Mouse (Mus musculus) adrenal gland, adult 8-10 months (tissue): ENCODE measurements around the gene Ifnl2. TPM values are rescaled to one million over a fixed set of nuclear protein-coding genes. Genes with fewer than 3 reads are reported as not detected.
"Not testable (repeated sequence)": the region's sequence is repeated elsewhere in the genome, so short reads cannot be mapped to it uniquely, and the experiment has no call there.

ENCODE experiments used
- DNase-seq: peaks from one replicate; pipeline ENCODE4 v3.0.0; 2022
- total RNA-seq, 4 experiments: library from RNA; stranded (reverse); gene quantifications; 2 replicates each; pipeline ENCODE4 v1.2.4; 2022

Gene Ifnl2
- under 1 TPM in 1 of 4 experiments, not detected in 3; 0.46 TPM for total RNA-seq

DNA sequence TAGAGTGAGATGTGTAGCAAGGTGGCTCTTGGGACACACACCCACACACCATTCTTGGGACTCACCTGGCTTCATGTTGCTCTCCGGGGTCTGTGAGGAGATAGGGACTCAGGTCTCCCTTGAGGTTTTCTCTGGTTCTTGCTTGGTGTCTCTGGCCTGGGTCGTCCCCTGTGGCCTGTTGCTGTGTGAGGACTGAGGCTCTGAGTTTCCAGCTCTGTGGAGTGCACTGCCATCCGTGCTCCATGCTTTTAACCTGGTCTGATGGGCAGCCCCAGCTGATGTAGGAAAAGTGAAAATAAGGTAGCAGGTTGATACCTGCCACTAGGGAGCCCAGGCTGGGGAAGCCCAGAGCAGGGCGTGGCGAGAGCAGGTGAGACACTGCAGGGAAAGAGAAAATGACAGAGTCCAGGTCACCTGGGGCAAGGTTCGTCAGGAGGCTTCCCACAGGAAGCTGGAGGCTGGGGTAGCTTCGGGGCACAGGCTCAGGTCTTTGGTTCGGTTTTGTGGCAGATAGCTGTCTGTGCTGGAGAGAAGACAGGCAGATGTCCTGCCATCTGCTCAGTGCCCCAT, at the start of gene Ifnl2:
Ifnl2 (minus strand) TSS at position 51 of the 570 bp plus-strand sequence.
- not testable (repeated sequence) for DNase-seq

GRCm38 (mm10) chr7:28558486-28558885, 48.2 kb upstream of the Ifnl2 start:
- no peak for DNase-seq

DNA sequence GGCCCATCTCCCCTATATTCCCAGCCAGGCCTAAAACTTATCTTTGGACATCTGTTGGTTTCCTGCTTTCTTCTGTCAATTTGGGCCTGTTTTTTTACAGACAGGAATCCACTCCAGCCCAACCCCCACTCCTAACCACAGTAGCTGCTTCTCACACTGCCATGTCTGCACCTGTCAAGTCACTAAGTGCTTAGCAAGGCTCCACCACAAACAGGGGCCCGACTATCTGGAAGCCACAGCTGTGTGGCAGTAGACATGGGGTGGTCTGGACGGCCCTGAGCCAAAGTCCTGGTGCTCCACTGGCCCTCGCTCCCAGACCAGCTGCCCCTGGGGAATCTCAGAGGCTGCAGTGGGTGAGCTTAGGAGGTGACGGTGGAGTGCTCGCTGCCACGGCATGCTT, 47.5 kb upstream of the Ifnl2 start:
- DNase-seq: no peak

GRCm38 (mm10) chr7:28557069-28557468, 46.8 kb upstream of the Ifnl2 start:
- no peak for DNase-seq

DNA sequence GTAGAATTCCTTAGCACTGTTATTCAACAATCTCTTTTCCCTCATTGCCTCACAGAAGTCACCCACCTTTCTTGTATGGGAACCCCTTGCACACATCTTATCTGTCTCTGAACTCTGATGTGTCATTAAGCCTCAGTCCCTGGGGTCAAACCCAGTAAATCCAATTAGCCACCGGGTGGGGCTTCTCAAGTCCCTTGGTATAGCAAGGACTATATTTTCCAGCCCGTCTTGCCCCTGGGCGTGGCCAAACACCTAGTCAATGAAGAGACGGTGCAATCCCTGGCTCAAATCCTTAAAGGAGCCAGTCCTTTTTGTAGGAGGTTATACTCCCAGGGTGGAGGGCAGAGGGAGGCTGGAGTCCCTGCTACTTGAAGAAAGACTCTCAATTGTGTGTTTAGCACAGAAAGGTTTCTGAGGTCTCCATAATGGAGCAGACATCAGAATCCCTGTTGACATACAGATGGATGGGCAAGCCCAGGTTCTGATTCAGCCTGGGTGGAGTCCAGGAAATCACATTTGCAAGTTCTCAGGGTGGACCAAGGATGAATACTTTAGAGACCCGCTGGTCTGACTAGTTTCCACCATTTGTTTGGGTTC, 45.8 kb upstream of the Ifnl2 start:
- DNase-seq: no peak

DNA sequence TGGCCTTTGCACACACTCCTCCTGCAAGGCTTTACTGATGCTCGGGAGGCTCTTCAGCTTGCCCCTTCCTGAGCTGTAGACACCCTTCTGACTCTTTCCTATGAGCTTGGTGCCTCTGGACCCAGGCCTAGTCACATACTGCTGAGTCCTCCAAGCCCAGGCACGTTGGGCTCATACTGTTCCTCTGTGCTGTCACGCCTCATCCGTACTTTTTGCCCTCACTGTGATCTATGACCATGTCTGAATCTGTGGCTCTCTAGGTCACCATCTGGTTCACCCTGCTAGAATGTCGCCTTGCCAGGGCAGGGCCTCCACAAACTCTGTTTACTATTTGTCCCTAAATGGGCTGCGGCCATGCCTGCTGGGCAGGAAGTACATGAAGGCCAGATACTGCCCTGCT, 42.8 kb upstream of the Ifnl2 start:
- no peak for DNase-seq

DNA sequence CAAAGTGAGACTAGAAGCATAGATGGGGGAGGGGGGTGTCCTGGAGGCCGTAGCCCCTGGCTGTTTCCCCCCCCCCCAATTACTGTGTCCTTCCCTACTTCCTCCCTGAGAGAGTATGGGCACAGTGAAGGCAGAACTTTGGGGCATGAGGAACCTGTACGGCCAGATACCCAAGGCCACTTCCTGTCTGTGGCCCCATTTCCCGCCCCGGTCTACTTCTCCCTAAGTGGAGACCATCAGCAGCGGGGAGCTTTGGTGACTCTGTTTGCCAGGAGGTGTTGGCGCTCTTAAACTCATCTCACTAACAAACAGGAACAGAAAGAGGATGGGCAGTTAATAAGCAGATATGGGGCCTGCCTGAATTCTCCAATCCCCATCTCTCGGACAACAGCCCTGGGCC, 37.4 kb upstream of the Ifnl2 start:
- DNase-seq: no peak

DNA sequence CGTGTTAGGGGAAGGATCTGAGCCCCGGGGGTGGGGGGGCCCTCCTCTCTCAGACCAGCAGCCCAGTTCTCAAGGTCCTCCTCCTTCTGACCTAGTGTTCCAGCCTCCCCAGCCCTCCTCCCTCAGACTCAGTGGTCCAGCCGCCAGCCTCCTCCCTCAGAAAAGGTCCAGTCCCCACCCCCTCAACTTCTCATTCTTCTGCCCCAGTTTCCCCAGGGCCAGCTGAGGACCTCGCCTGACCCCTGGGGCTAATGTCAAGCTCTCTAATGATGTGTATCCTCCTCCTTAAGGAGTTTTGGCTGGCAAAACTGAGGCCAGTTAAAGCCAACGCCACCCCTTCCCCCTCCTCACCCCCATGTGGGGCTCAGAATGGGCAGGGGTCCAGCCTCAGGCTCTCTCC, 36.9 kb upstream of the Ifnl2 start, which contains the start of gene Nccrp1:
Nccrp1 (minus strand) TSS at position 101 of the 400 bp plus-strand sequence.
- DNase-seq: no peak

GRCm38 (mm10) chr7:28546649-28547048, 36.4 kb upstream of the Ifnl2 start:
- no peak for DNase-seq

DNA sequence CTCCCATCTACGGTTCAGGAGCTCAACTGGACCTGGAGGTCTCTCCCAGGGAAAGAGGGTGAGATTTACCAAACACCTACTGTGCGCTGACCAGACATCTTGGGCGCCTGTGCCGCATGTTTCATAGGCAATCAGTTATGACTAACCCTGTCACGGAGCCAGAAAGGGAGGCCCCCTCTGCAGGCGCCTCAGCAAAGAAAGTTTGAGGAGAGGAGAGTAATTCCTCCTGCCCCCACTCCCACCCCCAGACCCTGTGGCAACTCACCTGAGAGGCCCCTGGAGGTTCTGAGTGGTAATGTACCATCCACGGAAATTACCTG, 35.6 kb upstream of the Ifnl2 start:
- no peak for DNase-seq

DNA sequence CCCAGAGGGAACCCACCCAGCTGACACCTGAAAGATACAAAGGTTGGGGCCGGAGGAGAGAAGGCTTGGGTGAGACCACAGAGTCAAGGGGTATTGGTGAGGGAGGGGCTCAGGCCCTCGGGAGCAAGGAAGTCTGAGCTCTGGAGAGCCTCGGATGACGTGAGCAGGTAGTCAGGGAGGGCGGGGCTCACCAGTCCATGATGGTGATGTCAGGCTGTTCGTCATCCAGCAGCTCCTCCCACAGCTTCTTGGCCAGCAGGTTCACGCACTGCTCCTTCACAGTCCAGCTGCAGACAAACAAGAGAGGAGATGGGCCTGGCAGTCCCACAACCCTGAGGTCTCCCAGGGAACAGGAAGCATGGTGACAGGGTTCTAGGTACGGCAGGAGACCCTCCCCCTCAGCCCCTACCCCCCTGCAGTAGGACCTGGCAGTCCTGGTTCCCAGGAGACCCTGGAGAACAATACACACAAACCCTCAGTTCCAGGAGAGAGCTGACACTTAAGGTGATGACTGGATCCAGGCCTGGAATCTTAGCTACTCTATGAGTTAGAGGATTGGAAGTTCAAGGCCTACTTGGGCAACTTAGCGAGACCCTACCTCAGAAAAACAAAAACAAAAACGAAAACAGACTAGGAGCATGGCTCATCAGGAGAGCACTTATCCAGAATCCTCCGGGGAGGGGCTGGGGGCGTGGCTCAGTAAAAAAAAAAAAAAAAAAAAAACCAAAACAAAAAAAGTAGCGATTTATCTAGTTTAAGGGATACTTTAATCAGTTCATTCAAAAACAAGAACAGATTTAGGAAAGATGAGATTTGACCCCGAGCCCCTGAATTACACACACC, 35.0 kb upstream of the Ifnl2 start:
- no peak for DNase-seq

DNA sequence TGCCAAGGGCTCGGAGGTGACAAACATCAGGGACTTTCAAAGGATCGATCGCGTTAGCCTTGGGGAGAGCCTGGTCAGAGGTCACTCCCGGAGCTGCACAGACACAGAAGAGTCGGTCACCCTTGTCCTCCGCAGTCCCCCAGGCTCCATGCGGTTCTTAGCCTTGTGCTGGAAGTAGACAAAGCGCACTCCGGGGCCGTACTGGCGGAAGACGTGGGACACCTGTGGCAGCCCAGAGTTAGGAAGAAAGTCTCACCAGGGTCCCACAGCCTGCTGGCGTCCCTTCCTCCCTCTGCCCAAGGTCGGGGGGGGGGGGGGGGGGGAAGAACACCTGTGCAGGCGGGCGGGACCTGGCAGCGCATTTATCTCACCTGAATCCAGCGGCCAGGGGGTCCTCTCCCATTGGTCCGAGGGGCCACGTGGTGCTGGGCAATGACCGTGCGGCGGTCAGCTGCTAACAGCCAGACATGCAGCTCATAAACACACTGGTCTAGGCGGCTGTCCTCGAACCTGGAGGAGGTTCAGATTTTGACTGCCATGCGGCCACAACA, 33.9 kb upstream of the Ifnl2 start:
- no peak for DNase-seq

- DNase-seq: no peak
Measured at GRCm38 (mm10) chr7:28540526-28540925, 30.3 kb upstream of the Ifnl2 start, which contains the start of gene Sycn. Gene Sycn, plus strand, starts transcription at chr7:28540885.

- not testable (repeated sequence) for DNase-seq
Measured at GRCm38 (mm10) chr7:28538886-28539285, 28.6 kb upstream of the Ifnl2 start.

DNA sequence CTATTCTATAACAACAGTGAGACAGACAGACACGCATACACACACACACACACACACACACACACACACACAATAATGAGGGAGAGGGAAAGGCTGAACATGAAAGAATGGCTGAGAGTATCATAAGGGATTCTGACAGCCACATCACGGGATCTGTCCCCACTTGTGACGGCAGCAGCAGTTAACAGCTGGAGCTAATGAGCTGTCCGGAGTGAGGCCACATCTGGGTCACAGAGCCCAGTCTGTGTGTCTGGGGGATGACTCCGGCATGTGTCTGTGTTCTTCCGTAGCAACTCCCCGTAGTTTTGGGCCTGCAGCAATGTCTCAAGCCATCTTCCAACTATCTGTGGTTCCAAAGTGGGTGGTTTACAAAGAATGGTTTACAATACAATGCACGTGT, 21.8 kb upstream of the Ifnl2 start:
- no peak for DNase-seq

DNA sequence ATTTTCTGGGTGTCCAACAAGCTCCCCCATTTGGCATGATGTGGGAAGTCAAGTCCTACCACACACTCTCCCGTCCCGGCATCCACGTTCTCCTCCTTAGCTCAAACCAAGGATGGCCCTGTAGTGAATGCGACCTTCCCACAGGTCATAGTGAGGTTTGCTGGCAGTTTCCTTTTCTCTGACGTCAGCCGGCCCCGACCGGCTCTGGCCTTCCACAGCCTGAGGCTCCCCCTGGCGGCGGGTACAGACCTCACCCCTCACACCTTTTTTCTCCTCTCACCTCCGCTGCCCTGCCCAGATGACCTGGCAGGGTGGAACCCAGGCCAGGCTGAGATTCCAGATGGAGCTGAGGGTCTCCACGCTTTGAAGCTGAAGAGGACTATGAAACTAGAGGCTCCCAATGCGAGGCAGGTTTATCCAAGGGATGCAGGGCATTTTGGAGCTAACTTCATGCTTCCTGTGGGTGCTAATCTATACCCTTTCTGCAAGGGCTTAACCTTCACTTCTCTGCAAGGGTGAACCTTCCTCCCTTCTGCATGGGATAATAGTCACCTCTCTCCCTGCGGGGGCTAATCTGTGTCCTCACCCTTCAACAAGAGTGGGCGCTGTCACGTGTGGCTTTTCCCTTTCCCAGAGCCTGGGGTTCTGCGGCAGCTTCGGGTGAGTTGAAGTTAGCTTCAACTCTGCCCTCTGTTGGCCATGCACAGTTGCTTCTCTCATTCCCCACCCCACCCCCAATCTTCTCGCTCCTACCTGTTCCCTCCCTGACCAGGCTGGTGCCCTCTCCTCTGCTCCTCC, 17.9 kb upstream of the Ifnl2 start:
- peak; percentile 75 for DNase-seq

GRCm38 (mm10) chr7:28522536-28522935, 12.3 kb upstream of the Ifnl2 start, which contains the start of gene Ifnl3:
Gene Ifnl3, plus strand, starts transcription at chr7:28522836.
- DNase-seq: not testable (repeated sequence)

DNA sequence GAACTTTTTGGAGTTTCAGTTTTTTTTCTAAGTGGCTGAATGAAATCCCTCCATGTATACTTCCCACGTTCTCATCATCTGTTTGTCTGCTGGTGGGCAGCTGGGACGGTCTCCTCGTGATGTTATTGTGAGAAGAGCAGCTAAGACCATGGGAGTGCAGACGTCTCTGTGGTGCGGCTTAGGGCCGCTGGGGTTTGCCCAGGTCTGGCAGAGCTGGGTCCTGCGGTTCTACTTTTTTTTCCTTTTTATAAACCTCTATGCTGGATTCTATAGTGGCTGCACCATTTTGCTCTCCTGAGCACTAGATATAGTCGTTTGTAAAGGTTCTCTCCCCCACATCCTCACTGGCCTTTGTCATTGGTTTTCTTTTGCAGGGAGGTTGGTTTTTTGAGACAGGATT, 1.2 kb upstream of the Ifnl2 start:
- DNase-seq: no peak

DNA sequence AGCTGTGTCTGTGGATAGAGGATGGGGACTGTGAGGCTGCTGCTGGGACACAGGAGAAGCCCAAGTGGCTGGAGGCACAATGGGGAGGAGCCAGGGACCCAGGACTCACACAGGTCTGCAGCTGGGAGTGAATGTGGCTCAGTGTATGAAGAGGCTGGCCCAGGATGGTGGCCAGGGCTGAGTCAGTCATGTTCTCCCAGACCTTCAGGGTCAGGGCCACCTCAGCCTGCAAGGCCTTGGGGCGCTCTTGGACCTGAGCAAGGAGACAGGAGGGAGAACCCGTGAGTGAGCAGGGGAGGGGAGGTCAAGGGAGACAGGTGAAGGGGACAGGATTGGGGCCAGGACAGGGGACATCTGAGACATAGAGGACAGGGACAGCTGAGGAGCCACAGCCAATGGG, 1.1 kb downstream of the Ifnl2 start:
- DNase-seq: peak; percentile 44

DNA sequence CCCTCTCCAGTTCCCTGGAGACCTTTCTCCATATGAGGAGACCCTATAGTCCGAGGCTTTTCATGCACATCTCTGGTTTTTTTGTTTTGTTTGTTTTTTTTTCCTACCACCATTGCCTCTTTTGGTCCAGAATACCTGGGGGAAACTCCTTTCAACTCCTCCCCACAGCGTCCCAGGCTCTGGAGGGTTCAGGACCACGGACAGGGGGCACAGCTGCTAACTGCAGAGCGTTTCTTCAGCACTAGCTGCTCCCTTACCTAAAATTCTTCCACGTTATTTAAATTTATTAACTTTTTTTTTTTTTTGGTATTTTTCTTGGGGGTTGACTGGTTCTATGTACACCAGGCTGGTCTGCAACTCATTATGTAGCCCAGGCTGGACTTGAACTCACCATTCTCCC, 4.7 kb downstream of the Ifnl2 start:
- DNase-seq: no peak

DNA sequence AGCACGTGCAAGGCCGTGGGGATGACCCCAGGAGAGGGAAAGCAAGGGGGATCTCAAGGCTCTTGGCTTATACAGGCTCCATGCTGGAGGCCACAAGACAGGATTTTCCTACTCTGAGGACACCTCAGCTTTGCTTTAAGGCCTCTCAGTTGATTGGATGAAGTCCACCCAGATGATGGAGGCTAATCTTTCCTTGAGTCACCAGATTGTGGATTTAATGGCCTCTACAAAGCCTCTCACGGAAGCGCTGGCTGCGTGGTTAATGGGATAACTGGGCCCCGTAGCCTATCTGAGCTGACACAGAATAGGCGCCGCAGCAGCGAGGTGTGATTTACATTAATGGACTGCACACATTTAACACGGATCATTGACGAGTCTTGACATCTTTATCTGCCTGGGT, 14.8 kb downstream of the Ifnl2 start:
- no peak for DNase-seq

- no peak for DNase-seq
Measured at GRCm38 (mm10) chr7:28492310-28492709, 17.9 kb downstream of the Ifnl2 start.

DNA sequence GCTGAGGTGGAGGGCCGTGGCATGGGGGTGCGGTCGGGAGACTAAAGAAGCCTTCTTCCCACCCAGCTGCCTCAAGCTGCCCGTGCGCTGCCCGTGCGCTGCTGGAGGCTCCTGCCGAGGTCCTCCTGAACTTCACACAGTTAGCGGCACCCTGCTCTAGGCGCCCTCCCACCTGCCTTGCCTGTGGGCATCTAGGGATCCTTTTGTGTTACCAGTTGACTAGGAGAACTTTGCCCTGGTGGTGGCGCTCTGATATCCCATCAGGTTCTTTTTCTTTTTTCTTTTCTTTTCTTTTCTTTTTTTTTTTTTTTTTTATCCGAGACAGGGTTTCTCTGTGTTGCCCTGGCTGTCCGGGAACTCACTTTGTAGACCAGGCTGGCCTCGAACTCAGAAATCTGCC, 19.4 kb downstream of the Ifnl2 start:
- DNase-seq: no peak
